Mouse (Mus musculus): Measurements from ENCODE around the gene Acat2.

GRCm38 (mm10) chr17:12941543-12942260 is 18.8 kb downstream of the Acat2 start:
- TF ChIP-seq CTCF (IDR thresholded peaks at IDR 0.05; ENCODE audit: borderline replicate concordance, extremely low read depth, insufficient read depth, insufficient read length): no peak
- TF ChIP-seq POLR2A (IDR thresholded peaks at IDR 0.05; ENCODE audit: borderline replicate concordance, extremely low read depth, insufficient read depth, insufficient read length, poor library complexity, severe bottlenecking): no peak
